Mouse (Mus musculus) left cerebral cortex, postnatal 36 days (tissue): ENCODE measurements at regions not wholly inside any gene's neighbourhood (a gene's known extent, or its start where the extent isn't known, plus 50 kb on each side); places are given as distances from the start of the nearest gene placed in this dataset.

Source experiments
- DNase-seq, 2 experiments: peaks; one replicate each; pipeline ENCODE4 v3.0.0; 2021 to 2022; ENCODE audit warnings: low spot score in 2 of 2, mixed read lengths in 1 of 2
- intact Hi-C: fragments of 180-260 bp; cut with DNase I; formaldehyde crosslinking; loops from one replicate; pipeline ENCODE4 v1.15.1; 2025

DNA sequence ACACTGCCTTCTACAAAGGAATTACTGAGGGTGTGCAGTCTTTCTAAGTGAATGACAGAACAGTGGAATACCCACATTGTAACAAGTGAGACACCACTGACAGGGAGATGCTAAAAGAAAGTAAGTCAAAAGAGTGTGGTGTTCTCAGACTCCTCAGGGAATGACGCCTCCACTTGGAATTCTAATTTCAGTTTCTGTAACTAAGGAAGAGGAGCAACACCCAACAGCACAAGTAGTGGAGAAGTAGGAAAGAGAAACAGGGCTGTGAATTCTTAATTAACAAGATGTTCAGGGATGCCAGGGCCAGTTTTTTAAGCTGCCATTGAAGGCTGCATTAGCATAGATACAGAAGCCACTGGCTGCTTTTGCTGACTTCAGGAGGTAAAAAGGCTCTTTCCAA is 81.4 kb downstream of the Fscb start:
- peak; percentile 10 to 16 for DNase-seq
- intact Hi-C loops: no loop called here

- intact Hi-C loops: no loop called here
- DNase-seq: no peak
These were observed 84.6 kb downstream of the Fscb start for GRCm38 (mm10) chr12:64389766-64390445.

- intact Hi-C loops: no loop called here
- DNase-seq: no peak
These were observed 109.5 kb downstream of the Fscb start for GRCm38 (mm10) chr12:64364941-64365340.

DNA sequence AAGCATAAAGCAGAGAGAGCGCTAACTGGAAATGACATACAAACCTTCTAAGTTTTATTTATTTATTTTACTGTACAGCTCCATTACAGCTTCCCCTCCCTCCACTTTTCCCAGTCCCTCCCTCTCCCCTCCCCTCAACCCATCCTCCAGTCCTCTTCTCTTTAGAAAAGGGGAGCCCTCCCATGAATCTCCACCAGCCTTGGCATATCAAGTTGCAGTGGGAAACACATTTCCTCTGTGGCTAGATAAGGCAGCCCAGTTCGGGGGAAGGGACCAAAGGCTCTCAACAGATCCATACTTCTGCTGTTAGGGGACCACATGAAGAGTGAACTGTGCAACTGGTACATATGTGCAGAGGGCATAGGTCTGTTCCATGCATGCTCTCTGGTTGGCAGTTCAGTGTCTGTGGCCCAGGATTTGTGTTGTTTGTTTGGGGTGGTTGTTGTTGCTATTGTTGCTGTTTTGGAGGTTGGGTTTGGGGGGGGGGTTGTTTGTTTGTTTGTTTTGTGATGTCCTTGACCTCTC is 112.8 kb downstream of the Fscb start:
- intact Hi-C loops: no loop called here
- DNase-seq: no peak

DNA sequence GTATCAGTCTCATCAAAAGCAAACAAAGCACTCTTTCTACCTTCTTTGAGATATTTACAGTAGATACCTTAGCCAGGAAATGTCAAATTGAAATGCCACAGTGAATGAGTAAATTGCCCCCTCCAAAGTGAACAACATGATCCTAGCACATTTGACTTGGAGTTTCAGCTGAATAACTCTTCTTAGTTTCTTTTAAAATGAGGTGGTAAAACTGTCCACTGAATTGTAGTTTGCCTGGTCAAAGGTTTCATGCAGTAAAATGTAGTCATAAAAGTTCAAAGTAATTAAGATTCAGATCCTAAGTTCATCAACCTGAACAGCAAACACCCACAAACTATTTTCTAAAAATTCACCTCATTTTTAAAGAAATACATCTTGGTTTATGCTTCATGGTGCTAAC is 113.8 kb downstream of the Fscb start:
- no peak for DNase-seq
- intact Hi-C loops: no loop called here

GRCm38 (mm10) chr12:64343745-64344144 is 130.7 kb downstream of the Fscb start:
- intact Hi-C loops: no loop called here
- DNase-seq: no peak

- intact Hi-C loops: no loop called here
- no peak for DNase-seq
These were observed 139.3 kb downstream of the Fscb start for GRCm38 (mm10) chr12:64335167-64335566.
